Mouse (Mus musculus) left cerebral cortex, adult 9 months (tissue): ENCODE measurements around the gene Slc35d1.
"Not testable (repeated sequence)": the region's sequence is repeated elsewhere in the genome, so short reads cannot be mapped to it uniquely, and the experiment has no call there.

Experiments
- DNase-seq, 2 experiments: peaks; one replicate each; pipeline ENCODE4 v3.0.0; 2022; ENCODE audit warnings: low spot score in 2 of 2

Slc35d1 gene

GRCm38 (mm10) chr4:103188786-103189640 is 26.0 kb downstream of the Slc35d1 start:
- DNase-seq: no peak

- DNase-seq: no peak
These were observed 34.6 kb downstream of the Slc35d1 start for GRCm38 (mm10) chr4:103180300-103180888.

GRCm38 (mm10) chr4:103179581-103179980 is 35.4 kb downstream of the Slc35d1 start:
- no peak for DNase-seq

- DNase-seq: peak; percentile 33 to 72
These were observed 36.2 kb downstream of the Slc35d1 start for GRCm38 (mm10) chr4:103178635-103179318.

GRCm38 (mm10) chr4:103177681-103178080 is 37.3 kb downstream of the Slc35d1 start:
- no peak for DNase-seq

- no peak for DNase-seq
These were observed 41.0 kb downstream of the Slc35d1 start for GRCm38 (mm10) chr4:103174001-103174400.

GRCm38 (mm10) chr4:103173507-103173906 is 41.5 kb downstream of the Slc35d1 start:
- no peak for DNase-seq

GRCm38 (mm10) chr4:103171256-103171655 is 43.7 kb downstream of the Slc35d1 start:
- peak in 1 of 2 experiments; percentile 34 for DNase-seq

GRCm38 (mm10) chr4:103166198-103166597 is 48.8 kb downstream of the Slc35d1 start:
- DNase-seq: not testable (repeated sequence)

- DNase-seq: no peak
These were observed 56.2 kb downstream of the Slc35d1 start for GRCm38 (mm10) chr4:103158781-103159180.

GRCm38 (mm10) chr4:103151946-103152345 is 63.0 kb downstream of the Slc35d1 start:
- DNase-seq: no peak

GRCm38 (mm10) chr4:103146339-103146738 is 68.6 kb downstream of the Slc35d1 start:
- DNase-seq: peak in 1 of 2 experiments; percentile 83

GRCm38 (mm10) chr4:103136946-103137345 is 78.0 kb downstream of the Slc35d1 start:
- no peak for DNase-seq

- no peak for DNase-seq
These were observed 88.4 kb downstream of the Slc35d1 start for GRCm38 (mm10) chr4:103126533-103126932.

GRCm38 (mm10) chr4:103123606-103124005 is 91.4 kb downstream of the Slc35d1 start:
- no peak for DNase-seq

- DNase-seq: no peak
These were observed 91.9 kb downstream of the Slc35d1 start for GRCm38 (mm10) chr4:103123086-103123485.

GRCm38 (mm10) chr4:103120874-103121389 is 94.0 kb downstream of the Slc35d1 start:
- DNase-seq: no peak
